Mouse (Mus musculus) embryonic fibroblast, embryonic 13.5 days (primary cell): ENCODE data around the gene Klhdc7b.

Source experiments
- CTCF ChIP-seq: IDR thresholded peaks from 2 replicates; pipeline ENCODE4 v1.5.1; 2011; ENCODE audit warnings: mild to moderate bottlenecking, control low read depth, low read length, moderate library complexity, borderline replicate concordance; ENCODE audit not compliant: insufficient read depth
- POLR2A ChIP-seq: IDR thresholded peaks from 2 replicates; pipeline ENCODE4 v1.6.1; 2011; ENCODE audit warnings: low read depth, mild to moderate bottlenecking, control low read depth, low read length, moderate library complexity

GRCm38 (mm10) chr15:89352054-89352453, 32.7 kb upstream of the Klhdc7b start:
- TF ChIP-seq POLR2A (no peak), CTCF (no peak)
